Mouse (Mus musculus) forebrain, embryonic 11.5 days (tissue): Measurements from ENCODE around the gene Tulp4. TPM values are rescaled to one million over a fixed set of nuclear protein-coding genes. Genes with fewer than 3 reads are reported as not detected.
A peak's percentile ranks its signal among the peaks of the same experiment; 100 is the strongest.

Experiments
- ATAC-seq: fragments of 200-750 bp; cut with Nextera tagmentation; replicated peaks from 2 replicates; pipeline ENCODE4 v1.8.0; 2017; ENCODE audit warnings: moderate TSS enrichment; ENCODE audit not compliant: low FRiP score
- DNase-seq: peaks from one replicate; pipeline ENCODE4 v3.0.0-alpha.2; 2017; ENCODE audit warnings: low spot score
- H3K27ac ChIP-seq: fragments of 300-500 bp; sonication (generic); 2 replicates; pipeline ENCODE4 v1.5.1; 2014; ENCODE audit warnings: low read depth, low read length
- H3K27me3 ChIP-seq: fragments of 300-500 bp; sonication (generic); 2 replicates; pipeline ENCODE4 v1.6.1; 2014; ENCODE audit warnings: mild to moderate bottlenecking, low read length, mixed read lengths; ENCODE audit not compliant: control insufficient read depth, insufficient read depth
- H3K36me3 ChIP-seq: fragments of 300-500 bp; sonication (generic); 2 replicates; pipeline ENCODE4 v1.6.1; 2014; ENCODE audit warnings: mild to moderate bottlenecking, low read length, moderate library complexity, mixed read lengths; ENCODE audit not compliant: control insufficient read depth, insufficient read depth
- H3K4me1 ChIP-seq: fragments of 300-500 bp; sonication (generic); replicated peaks from 2 replicates; pipeline ENCODE4 v1.6.1; 2014; ENCODE audit warnings: low read length, mixed read lengths; ENCODE audit not compliant: control insufficient read depth, insufficient read depth
- H3K4me2 ChIP-seq: fragments of 300-500 bp; sonication (generic); 2 replicates; pipeline ENCODE4 v1.6.1; 2014; ENCODE audit warnings: low read depth, mild to moderate bottlenecking, low read length, moderate library complexity, mixed read lengths; ENCODE audit not compliant: severe bottlenecking
- H3K4me3 ChIP-seq: fragments of 300-500 bp; sonication (generic); 2 replicates; pipeline ENCODE4 v1.5.1; 2014; ENCODE audit warnings: low read depth, low read length
- H3K9ac ChIP-seq: fragments of 300-500 bp; sonication (generic); 2 replicates; pipeline ENCODE4 v1.6.1; 2014; ENCODE audit warnings: low read length
- H3K9me3 ChIP-seq: fragments of 300-500 bp; sonication (generic); 2 replicates; pipeline ENCODE4 v1.6.1; 2016; ENCODE audit warnings: low read length, mixed read lengths; ENCODE audit not compliant: control insufficient read depth
- WGBS: fragments of 180-500 bp; shearing (Covaris S2); extraction: QIAGEN DNeasy Blood & Tissue Kit; methylation state at CpG from one replicate; pipeline ENCODE4 v1.1.7; 2014; 5-methylcytosine and 5-hydroxymethylcytosine counted together
- polyA plus RNA-seq: library from polyadenylated mRNA; unstranded; fragments of >200 nt; fragmentation: Nextera tagmentation; extraction: Ambion mirVana; gene quantifications from 2 replicates; pipeline ENCODE4 v1.2.1, GENCODE M21; 2014

Tulp4 gene
- polyA plus RNA-seq, result 110 and 127 TPM in 2 replicates

DNA sequence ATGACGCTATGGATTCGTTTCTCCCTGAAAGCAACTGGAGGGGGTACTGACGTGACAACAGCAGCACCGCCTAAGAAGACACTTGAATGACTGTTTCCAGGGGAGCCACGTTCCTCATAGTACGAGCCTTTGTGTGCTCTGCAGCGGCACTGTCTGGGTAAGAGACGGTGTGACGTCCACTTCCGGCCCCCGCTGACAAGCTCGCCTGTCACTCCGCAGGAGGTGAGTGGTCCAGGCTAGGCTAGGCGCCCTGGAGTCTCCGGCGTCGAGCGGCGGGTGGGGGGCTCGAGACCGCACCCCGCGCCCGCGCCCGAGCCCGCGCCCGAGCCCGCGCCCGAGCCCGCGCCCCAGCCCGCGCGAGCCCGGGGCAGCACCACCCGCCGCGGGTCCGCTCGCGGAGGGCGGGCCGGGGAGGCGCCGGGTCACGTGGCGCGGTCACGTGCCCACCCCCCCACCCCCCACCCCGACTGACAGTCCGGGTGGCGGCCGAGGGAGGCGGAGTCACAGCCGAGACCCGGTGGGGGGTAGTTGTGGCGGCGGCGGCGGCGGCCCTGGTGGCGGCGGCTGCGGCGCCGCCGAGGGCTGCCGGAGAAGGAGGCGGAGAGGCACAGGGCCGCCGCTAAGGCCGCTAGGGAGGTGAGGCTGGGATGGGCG, at the start of gene Tulp4:
Tulp4 (plus strand) TSS at position 77 of the 654 bp plus-strand sequence.
- DNase-seq (peak; percentile 95), ATAC-seq (peak; percentile 96)
- Histone ChIP-seq H3K9me3 (no peaks in the 10 kb centered on the region), H3K27ac (peak within 1 kb of the TSS; percentile 91), H3K36me3 (no peaks in the 10 kb centered on the region; the same call in 1 of the 2 replicates), H3K9ac (peak within 1 kb of the TSS; percentile 98), H3K4me1 (0 out of 2 replicates have a peak, but pooled peaks cover 7% of the 10 kb centered on the region), H3K4me3 (peak within 1 kb of the TSS; percentile 92), H3K4me2 (peak within 1 kb of the TSS; percentile 72), H3K27me3 (no peaks in the 10 kb centered on the region)
- 0% methylated on average over 42 of the region's 76 CpGs for WGBS

DNA sequence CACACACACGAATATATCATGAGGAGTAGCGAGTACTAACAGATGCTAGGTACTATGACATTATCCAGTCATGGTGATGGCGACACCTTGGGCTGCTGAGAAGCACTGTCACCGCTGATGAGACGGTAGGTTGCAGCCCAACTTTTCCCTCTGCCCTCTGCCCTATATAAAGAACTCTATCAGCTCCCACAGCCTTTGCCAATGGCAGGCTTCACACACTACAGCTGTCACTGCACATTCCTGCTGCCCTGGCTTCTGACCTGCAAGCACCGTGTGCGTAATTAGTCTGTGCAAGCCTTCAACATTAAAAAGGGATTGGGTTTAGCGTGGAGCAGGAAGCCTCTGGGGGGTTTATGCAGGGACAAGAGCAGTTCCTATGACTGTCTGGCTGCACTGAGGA, 43.4 kb upstream of the Tulp4 start:
- H3K4me3 ChIP-seq, result no peak overlapping the region
- no peaks in the 10 kb centered on the region for H3K4me1 ChIP-seq
- ATAC-seq (no peak), DNase-seq (no peak)
- WGBS, result 91% methylated on average over 8 of the region's 8 CpGs
- H3K27ac ChIP-seq, result no peak overlapping the region
- H3K36me3 ChIP-seq, result no peaks in the 10 kb centered on the region; the same call in 1 of the 2 replicates
- no peaks in the 10 kb centered on the region for H3K27me3 ChIP-seq
- no peak overlapping the region for H3K4me2 ChIP-seq
- H3K9ac ChIP-seq, result no peak overlapping the region
- H3K9me3 ChIP-seq, result no peaks in the 10 kb centered on the region

DNA sequence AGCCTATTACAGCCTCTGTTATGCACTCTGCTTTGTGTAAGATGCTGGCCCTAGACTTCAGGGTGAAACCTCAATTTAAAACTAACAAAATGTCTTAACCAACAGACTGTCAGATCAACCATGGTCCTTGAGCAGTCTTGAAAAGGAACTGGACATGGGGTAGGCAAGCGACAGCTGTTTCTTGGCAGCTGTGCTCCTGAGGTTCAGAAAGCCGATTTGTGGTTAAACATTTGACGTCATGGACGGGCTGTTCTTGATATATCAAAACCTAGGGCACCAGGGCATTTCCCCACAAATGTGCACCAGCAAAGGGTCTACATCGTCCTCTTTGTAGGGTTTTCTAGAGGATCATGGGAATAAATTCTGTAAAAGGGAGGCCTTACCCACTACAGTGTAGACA, 42.7 kb upstream of the Tulp4 start:
- Histone ChIP-seq H3K9me3 (no peaks in the 10 kb centered on the region), H3K4me2 (no peak overlapping the region), H3K4me3 (no peak overlapping the region), H3K4me1 (no peaks in the 10 kb centered on the region), H3K27me3 (no peaks in the 10 kb centered on the region), H3K36me3 (no peaks in the 10 kb centered on the region; the same call in 1 of the 2 replicates), H3K27ac (no peak overlapping the region), H3K9ac (no peak overlapping the region)
- DNase-seq, result no peak
- WGBS, result 92% methylated on average over 5 of the region's 5 CpGs
- no peak for ATAC-seq

DNA sequence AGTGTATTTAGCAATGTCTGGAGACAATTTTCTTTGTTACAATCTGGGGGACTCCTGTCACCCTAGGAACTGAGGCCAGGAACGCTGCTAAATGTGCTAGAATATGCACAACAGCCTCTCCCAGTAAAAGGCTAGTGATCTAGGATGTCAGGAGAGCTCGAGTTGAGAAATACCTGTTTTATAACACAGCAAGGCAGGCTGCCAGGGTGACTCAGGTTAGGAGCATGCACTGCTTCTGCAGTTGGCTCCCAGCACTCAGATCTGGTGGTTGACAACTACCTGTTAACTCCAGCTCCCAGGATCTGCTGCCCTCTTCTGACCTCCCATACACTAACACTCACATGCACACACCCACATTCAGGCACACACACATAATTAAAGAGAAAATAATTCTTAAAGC, 40.2 kb upstream of the Tulp4 start:
- Histone ChIP-seq H3K4me1 (no peaks in the 10 kb centered on the region), H3K36me3 (no peaks in the 10 kb centered on the region; the same call in 1 of the 2 replicates), H3K9me3 (no peaks in the 10 kb centered on the region), H3K9ac (no peak overlapping the region), H3K4me3 (no peak overlapping the region), H3K27ac (no peak overlapping the region), H3K4me2 (no peak overlapping the region), H3K27me3 (no peaks in the 10 kb centered on the region)
- ATAC-seq, result no peak
- no peak for DNase-seq
- 94% methylated on average over 2 of the region's 2 CpGs for WGBS

DNA sequence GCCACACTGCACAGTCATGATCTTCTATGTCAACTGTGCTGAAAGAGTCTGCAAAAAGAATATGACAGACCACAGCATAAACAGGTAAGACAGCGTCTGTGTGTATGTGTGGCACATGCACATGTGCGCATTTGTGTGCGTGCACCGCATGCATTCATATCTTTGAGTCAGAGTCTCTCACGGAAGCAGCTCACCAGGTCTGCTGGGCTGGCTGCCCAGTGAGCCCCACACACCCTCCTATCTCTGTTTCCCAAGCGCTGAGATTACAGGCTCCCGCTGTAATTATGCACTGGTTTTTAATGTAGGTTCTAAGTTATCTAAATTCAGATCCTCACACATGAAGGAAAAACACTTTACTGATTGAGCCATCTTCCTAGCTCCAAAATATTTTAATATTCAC, 38.6 kb upstream of the Tulp4 start:
- no peak overlapping the region for H3K4me3 ChIP-seq
- H3K4me2 ChIP-seq, result no peak overlapping the region
- H3K36me3 ChIP-seq, result no peaks in the 10 kb centered on the region; the same call in 1 of the 2 replicates
- no peaks in the 10 kb centered on the region for H3K27me3 ChIP-seq
- no peak for DNase-seq
- ATAC-seq, result no peak
- H3K9me3 ChIP-seq, result no peaks in the 10 kb centered on the region
- 95% methylated on average over 7 of the region's 7 CpGs for WGBS
- H3K9ac ChIP-seq, result no peak overlapping the region
- no peak overlapping the region for H3K27ac ChIP-seq
- no peaks in the 10 kb centered on the region for H3K4me1 ChIP-seq

DNA sequence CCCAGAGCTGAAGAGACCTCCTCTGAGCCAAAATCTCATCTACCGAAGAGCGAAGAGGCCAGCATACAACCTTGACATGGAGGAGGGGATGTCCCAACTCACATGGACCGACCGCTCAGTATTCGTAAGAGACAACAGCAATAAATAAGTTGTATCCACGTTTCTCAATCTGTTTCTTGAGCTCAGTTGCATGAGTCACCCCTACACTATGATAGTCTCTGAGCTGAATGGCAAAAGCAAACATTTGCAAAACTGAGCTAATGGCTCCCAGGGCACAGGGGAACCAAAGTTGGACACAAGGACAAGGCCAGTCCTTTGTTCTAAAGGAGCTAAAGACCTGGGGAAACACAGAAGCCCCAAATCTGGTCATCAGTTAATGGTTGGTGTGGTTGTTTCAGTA, 36.4 kb upstream of the Tulp4 start:
- Histone ChIP-seq H3K27me3 (no peaks in the 10 kb centered on the region), H3K4me3 (no peak overlapping the region), H3K4me1 (no peaks in the 10 kb centered on the region), H3K9ac (no peak overlapping the region), H3K36me3 (no peaks in the 10 kb centered on the region), H3K27ac (no peak overlapping the region), H3K9me3 (no peaks in the 10 kb centered on the region), H3K4me2 (no peak overlapping the region)
- ATAC-seq, result no peak
- 92% methylated on average over 6 of the region's 6 CpGs for WGBS
- DNase-seq, result no peak

DNA sequence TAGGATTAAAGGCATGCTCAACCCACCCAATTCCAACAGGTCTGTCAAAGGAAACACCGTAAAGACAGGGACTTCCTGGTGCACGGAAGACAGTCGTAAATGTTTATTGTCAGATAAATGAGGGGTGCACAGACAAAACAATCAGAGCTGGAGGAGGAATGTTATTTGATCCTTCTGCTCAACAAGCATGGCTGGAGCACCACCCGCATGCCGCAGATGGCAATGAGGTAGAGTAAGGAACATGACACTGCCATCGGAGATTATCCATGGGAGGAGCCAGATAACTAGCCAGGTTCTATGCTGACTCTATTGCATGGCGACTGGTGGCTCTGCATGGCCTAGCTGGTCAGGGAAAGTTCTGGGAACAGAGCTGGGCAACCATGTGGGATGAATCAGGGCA, 32.8 kb upstream of the Tulp4 start:
- Histone ChIP-seq H3K9me3 (no peaks in the 10 kb centered on the region), H3K9ac (no peak overlapping the region), H3K4me3 (no peak overlapping the region), H3K27me3 (no peaks in the 10 kb centered on the region), H3K36me3 (no peaks in the 10 kb centered on the region), H3K27ac (no peak overlapping the region), H3K4me2 (no peak overlapping the region), H3K4me1 (no peaks in the 10 kb centered on the region)
- ATAC-seq (no peak), DNase-seq (no peak)
- 92% methylated on average over 7 of the region's 7 CpGs for WGBS

DNA sequence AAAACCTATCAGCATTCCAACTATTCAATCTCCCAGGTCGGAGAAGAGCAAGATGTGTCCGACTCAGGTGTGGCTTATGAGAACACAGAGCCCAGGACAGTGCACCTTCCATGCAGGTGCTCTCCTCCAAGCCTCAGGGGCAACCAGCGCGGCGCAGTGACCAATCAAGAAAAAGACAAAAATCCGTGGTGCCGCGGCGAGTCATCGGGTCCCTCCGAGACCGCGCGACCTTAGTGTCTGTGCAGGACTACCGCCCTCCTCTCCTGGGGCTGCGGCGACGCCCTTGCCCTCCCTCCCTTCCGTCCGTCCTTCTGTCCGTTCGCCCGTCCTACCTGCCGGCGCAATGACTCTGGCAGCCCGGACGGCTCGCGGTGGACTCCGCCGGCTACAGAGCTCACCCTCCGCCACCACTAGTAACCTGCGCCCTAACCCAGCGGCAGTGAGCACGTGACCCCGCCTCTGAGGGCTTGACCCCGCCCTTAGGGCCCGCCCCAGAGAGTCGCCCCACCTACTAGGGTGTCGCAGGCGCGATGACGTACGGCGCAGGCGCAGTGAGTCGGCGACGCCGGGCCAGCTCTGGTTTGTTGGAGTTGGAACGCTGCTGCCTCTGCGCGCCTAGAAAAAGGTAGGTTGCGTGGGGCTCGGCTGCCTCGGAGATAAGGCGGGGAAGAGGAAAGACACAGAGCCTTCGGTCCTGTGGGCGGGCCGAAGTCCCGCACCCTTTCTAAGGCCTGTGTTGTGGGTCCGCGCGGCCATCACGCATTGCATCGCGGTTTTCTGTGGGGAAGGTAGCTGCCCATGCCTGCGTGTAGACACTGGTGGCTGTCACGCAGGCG, 26.7 kb upstream of the Tulp4 start, which contains the start of the genes Serac1 and Gtf2h5:
Serac1 (minus strand) TSS at position 455 of the 836 bp plus-strand sequence.
Gtf2h5 (plus strand) TSS at position 500 of the 836 bp plus-strand sequence.
- H3K4me2 ChIP-seq, result peak within 1 kb of the TSS; percentile 80
- peak within 1 kb of the TSS; percentile 79 for H3K27ac ChIP-seq
- peak within 1 kb of the TSS; percentile 88 for H3K9ac ChIP-seq
- WGBS, result under 1% methylated on average over 67 of the region's 70 CpGs
- H3K36me3 ChIP-seq, result no peaks in the 10 kb centered on the region
- no peaks in the 10 kb centered on the region for H3K27me3 ChIP-seq
- H3K9me3 ChIP-seq, result no peaks in the 10 kb centered on the region
- peak within 1 kb of the TSS; percentile 71 for H3K4me3 ChIP-seq
- peak; percentile 98 for ATAC-seq
- peak; percentile 98 for DNase-seq
- H3K4me1 ChIP-seq, result no peaks in the 10 kb centered on the region
